Mouse (Mus musculus): ENCODE measurements around the gene Ubtf. TPM values are rescaled to one million over a fixed set of nuclear protein-coding genes. Genes with fewer than 3 reads are reported as not detected.
"Not testable (repeated sequence)": the region's sequence is repeated elsewhere in the genome, so short reads cannot be mapped to it uniquely, and the experiment has no call there.

Ubtf gene
- 31.7 and 34.1 TPM in 2 replicates for total RNA-seq (2015)
- 131 and 155 TPM in 2 replicates for total RNA-seq (2017)

- ATAC-seq (replicated peaks; ENCODE audit: poor library complexity): peak; percentile 49
These were observed at the start of gene Ubtf for GRCm38 (mm10) chr11:102319410-102319792. Ubtf (minus strand) TSS chr11:102319742.

GRCm38 (mm10) chr11:102369263-102369662 is 49.7 kb upstream of the Ubtf start:
- no peak for ATAC-seq (replicated peaks; ENCODE audit: poor library complexity)

- 0 out of 2 replicates have a peak, but pooled peaks have one; percentile 18 for ATAC-seq (replicated peaks; ENCODE audit: poor library complexity)
These were observed 48.8 kb upstream of the Ubtf start for GRCm38 (mm10) chr11:102368347-102368746.

GRCm38 (mm10) chr11:102367504-102368280 is 48.1 kb upstream of the Ubtf start:
- no peak for ATAC-seq (replicated peaks; ENCODE audit: poor library complexity)

GRCm38 (mm10) chr11:102366103-102366502 is 46.6 kb upstream of the Ubtf start, which contains the start of gene Slc4a1:
Slc4a1 (minus strand) TSS chr11:102366203.
- ATAC-seq (replicated peaks; ENCODE audit: poor library complexity): not testable (repeated sequence)

- no peak for ATAC-seq (replicated peaks; ENCODE audit: poor library complexity)
These were observed 46.2 kb upstream of the Ubtf start for GRCm38 (mm10) chr11:102365699-102366098.

GRCm38 (mm10) chr11:102364570-102365371 is 45.2 kb upstream of the Ubtf start:
- ATAC-seq (replicated peaks; ENCODE audit: poor library complexity): no peak

GRCm38 (mm10) chr11:102363623-102364022 is 44.1 kb upstream of the Ubtf start:
- peak; percentile 90 for ATAC-seq (replicated peaks; ENCODE audit: poor library complexity)

GRCm38 (mm10) chr11:102361776-102362495 is 42.4 kb upstream of the Ubtf start:
- ATAC-seq (replicated peaks; ENCODE audit: poor library complexity): no peak

GRCm38 (mm10) chr11:102358365-102358764 is 38.8 kb upstream of the Ubtf start:
- ATAC-seq (replicated peaks; ENCODE audit: poor library complexity): no peak

- ATAC-seq (replicated peaks; ENCODE audit: poor library complexity): no peak
These were observed 37.3 kb upstream of the Ubtf start for GRCm38 (mm10) chr11:102356636-102357350.

- ATAC-seq (replicated peaks; ENCODE audit: poor library complexity): no peak
These were observed 36.6 kb upstream of the Ubtf start for GRCm38 (mm10) chr11:102356190-102356589.

GRCm38 (mm10) chr11:102355501-102355900 is 36.0 kb upstream of the Ubtf start:
- ATAC-seq (replicated peaks; ENCODE audit: poor library complexity): no peak

GRCm38 (mm10) chr11:102353021-102353431 is 33.5 kb upstream of the Ubtf start:
- ATAC-seq (replicated peaks; ENCODE audit: poor library complexity): no peak

- no peak for ATAC-seq (replicated peaks; ENCODE audit: poor library complexity)
These were observed 32.8 kb upstream of the Ubtf start for GRCm38 (mm10) chr11:102352378-102352777.

- ATAC-seq (replicated peaks; ENCODE audit: poor library complexity): no peak
These were observed 31.5 kb upstream of the Ubtf start for GRCm38 (mm10) chr11:102350981-102351523.

GRCm38 (mm10) chr11:102350416-102350815 is 30.9 kb upstream of the Ubtf start:
- no peak for ATAC-seq (replicated peaks; ENCODE audit: poor library complexity)

GRCm38 (mm10) chr11:102349189-102349954 is 29.8 kb upstream of the Ubtf start:
- ATAC-seq (replicated peaks; ENCODE audit: poor library complexity): no peak

GRCm38 (mm10) chr11:102348771-102349170 is 29.2 kb upstream of the Ubtf start:
- ATAC-seq (replicated peaks; ENCODE audit: poor library complexity): no peak
